Mouse (Mus musculus) pancreas, adult 10 weeks (tissue): ENCODE results near the gene Epha6. TPM values are rescaled to one million over a fixed set of nuclear protein-coding genes. Genes with fewer than 3 reads are reported as not detected.

Experiments used
- polyA plus RNA-seq: library from polyadenylated mRNA; stranded (reverse); fragments of 350-450 nt; fragmentation: Illumina TruSeq; extraction: RNeasy Lipid Tissue Mini Kit (QIAGEN cat#74804); gene quantifications from one replicate; pipeline ENCODE4 v1.2.3, GENCODE M21; 2015; ENCODE audit warnings: low read depth, low replicate concordance; ENCODE audit not compliant: insufficient read depth

Epha6 gene
- not detected for polyA plus RNA-seq

DNA sequence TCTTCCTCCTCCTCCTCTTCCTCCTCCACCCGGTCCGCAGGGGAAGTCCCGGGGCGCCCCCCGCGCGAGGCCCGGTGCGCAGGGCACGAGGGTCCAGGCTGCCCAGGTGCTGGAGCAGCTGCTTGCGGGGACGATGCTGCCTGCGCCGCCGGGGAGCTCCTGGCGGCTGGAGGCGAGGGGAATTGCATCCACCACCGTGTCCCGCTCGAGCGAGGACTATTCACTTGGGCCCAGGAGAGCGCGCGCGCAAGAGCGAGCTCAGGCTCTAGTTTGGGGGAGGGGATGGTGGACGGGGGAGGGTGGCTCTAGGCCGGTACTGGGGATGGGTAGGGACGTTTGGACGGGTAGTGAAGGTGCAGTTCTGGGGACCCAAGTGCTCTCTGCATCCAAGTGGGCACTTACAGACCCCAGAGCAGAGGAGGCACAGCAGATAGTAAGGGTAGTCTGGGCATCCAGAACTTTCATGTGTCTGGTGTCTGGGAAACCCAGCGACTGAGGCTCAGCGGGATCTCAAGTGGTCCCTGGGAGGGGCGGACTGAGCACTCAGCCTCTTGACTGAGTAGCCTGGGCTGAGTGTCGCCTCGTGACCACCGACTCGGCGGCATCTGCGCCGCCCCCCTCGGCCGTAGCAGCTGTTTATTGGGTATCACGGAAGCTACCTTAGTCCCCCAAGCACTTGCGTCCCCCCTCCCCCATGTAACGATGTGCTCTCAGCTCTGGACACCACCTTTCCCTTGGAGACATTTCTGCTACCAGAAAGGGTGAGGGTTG lies at the start of gene Epha6:
TSS of gene Epha6 (minus strand) at position 471 of the 771 bp plus-strand sequence.

DNA sequence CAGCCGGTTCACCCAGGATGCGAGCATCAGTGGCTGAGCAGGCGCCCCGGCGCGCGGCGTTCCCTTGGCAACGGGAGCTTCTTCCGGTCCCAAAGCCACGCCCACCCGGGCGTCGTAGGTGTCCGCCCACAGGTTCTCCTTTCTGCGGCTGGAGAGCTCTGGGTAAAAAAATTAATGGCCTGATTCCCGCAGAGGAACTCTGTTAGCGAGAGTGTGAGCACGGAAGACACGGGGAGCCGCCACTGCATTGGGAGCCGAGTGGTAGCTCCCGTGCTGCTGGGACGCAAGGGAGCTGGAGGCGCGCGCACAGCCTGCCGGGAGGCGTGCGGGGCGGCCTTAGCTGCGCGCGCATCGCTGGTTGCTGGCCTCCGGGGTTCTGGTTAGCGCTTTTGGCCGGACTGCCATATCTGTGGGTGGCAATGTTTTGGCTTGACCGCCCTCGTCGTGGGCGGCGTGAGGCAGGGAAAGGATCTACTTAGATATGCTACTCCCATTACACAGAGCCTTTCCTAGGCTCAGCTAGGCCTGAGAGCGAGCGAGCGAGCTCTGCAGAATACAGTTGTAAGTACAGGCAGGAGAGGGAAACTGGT lies 966.1 kb downstream of the Epha6 start, which contains the start of gene Arl6:
TSS of gene Arl6 (minus strand) at position 290 of the 590 bp plus-strand sequence.

